Mouse (Mus musculus): Measurements from ENCODE around the gene Dnmt3b. TPM values are rescaled to one million over a fixed set of nuclear protein-coding genes. Genes with fewer than 3 reads are reported as not detected.
"Not testable (repeated sequence)": the region's sequence is repeated elsewhere in the genome, so short reads cannot be mapped to it uniquely, and the experiment has no call there.

Dnmt3b gene
- polyA plus RNA-seq, 1 experiment, result 2.4 TPM

DNA sequence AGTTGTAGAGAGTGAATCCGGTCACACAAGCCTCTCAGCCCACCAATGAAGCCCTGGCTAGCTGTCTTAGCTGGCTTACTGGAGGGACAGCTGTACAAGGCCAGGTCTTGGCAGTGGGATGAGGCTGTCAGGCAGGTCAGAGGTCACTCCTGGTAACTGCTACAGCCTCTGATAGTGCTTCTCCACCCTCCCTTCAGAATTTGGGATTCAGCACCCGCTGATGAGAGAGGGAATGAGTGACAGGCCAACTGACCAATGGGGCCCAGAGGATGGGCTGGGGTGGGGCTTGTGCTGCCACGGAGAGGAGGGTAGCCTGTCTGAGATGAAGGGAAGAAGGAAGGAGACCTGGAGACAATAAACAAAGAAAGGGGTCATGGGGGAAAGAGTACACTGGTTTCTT, 11.4 kb downstream of the Dnmt3b start:
- peaks cover 6% of the 10 kb centered on the region; the same call in 1 of the 2 replicates for H3K36me3 ChIP-seq (ENCODE audit: control insufficient read depth, insufficient read depth, low read length)

GRCm38 (mm10) chr2:153665401-153665800, 16.2 kb downstream of the Dnmt3b start:
- no peak for DNase-seq (ENCODE audit: low read depth in 1 of 2, low spot score in 2 of 2)
- Histone ChIP-seq H3K4me3 (ENCODE audit: extremely low read depth, insufficient read depth, insufficient read length) (no peak overlapping the region), H3K27me3 (ENCODE audit: control insufficient read depth, insufficient read depth, low read length) (no peaks in the 10 kb centered on the region), H3K4me1 (ENCODE audit: control insufficient read depth, insufficient read depth, insufficient read length) (no peaks in the 10 kb centered on the region), H3K36me3 (ENCODE audit: control insufficient read depth, insufficient read depth, low read length) (peaks cover 9% of the 10 kb centered on the region; the same call in 1 of the 2 replicates), H3K27ac (ENCODE audit: insufficient read depth, low read length) (no peak overlapping the region)
- 85% methylated on average over 7 of the region's 7 CpGs for WGBS
- TF ChIP-seq CTCF (IDR thresholded peaks at IDR 0.05; ENCODE audit: extremely low read depth, insufficient read depth, insufficient read length, insufficient replicate concordance) (no peak), POLR2A (IDR thresholded peaks at IDR 0.05; ENCODE audit: low read depth, low read length) (no peak)

More for the DNA sequence above, 11.4 kb downstream of the Dnmt3b start:
- H3K4me3 ChIP-seq (ENCODE audit: extremely low read depth, insufficient read depth, insufficient read length), result no peak overlapping the region
- no peak for DNase-seq (ENCODE audit: low read depth in 1 of 2, low spot score in 2 of 2)
- TF ChIP-seq POLR2A (IDR thresholded peaks at IDR 0.05; ENCODE audit: low read depth, low read length), result no peak
- no peak for TF ChIP-seq CTCF (IDR thresholded peaks at IDR 0.05; ENCODE audit: extremely low read depth, insufficient read depth, insufficient read length, insufficient replicate concordance)
- H3K4me1 ChIP-seq (ENCODE audit: control insufficient read depth, insufficient read depth, insufficient read length), result no peaks in the 10 kb centered on the region
- WGBS, result 83% methylated on average over 3 of the region's 3 CpGs
- H3K27me3 ChIP-seq (ENCODE audit: control insufficient read depth, insufficient read depth, low read length), result no peaks in the 10 kb centered on the region
- no peak overlapping the region for H3K27ac ChIP-seq (ENCODE audit: insufficient read depth, low read length)

- Histone ChIP-seq H3K27me3 (ENCODE audit: control insufficient read depth, insufficient read depth, low read length) (no peaks in the 10 kb centered on the region), H3K4me1 (ENCODE audit: control insufficient read depth, insufficient read depth, insufficient read length) (no peaks in the 10 kb centered on the region), H3K27ac (ENCODE audit: insufficient read depth, low read length) (no peak overlapping the region), H3K36me3 (ENCODE audit: control insufficient read depth, insufficient read depth, low read length) (peaks cover 7% of the 10 kb centered on the region; the same call in 1 of the 2 replicates), H3K4me3 (ENCODE audit: extremely low read depth, insufficient read depth, insufficient read length) (no peak overlapping the region)
- no peak for DNase-seq (ENCODE audit: low read depth in 1 of 2, low spot score in 2 of 2)
- WGBS, result 74% methylated on average over 7 of the region's 7 CpGs
- TF ChIP-seq CTCF (IDR thresholded peaks at IDR 0.05; ENCODE audit: extremely low read depth, insufficient read depth, insufficient read length, insufficient replicate concordance) (no peak), POLR2A (IDR thresholded peaks at IDR 0.05; ENCODE audit: low read depth, low read length) (no peak)
Measured at GRCm38 (mm10) chr2:153668754-153669376, 19.6 kb downstream of the Dnmt3b start.

DNA sequence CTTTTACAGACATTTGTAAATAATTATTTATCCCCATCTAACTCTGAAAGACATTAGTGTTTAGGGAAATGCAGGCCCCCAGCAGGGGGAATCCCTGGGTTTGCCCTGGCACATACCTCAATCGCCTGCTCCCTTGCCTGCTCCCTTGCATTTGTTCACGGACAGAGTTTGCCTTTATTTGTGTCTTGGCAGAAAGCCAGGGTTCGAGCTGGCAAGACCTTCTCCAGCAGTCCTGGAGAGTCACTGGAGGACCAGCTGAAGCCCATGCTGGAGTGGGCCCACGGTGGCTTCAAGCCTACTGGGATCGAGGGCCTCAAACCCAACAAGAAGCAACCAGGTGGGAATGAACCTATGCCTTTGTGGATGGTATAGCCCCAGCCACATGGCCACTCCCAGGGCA, 20.9 kb downstream of the Dnmt3b start:
- Histone ChIP-seq H3K36me3 (ENCODE audit: control insufficient read depth, insufficient read depth, low read length) (peaks cover 7% of the 10 kb centered on the region; the same call in 1 of the 2 replicates), H3K4me1 (ENCODE audit: control insufficient read depth, insufficient read depth, insufficient read length) (no peaks in the 10 kb centered on the region), H3K27ac (ENCODE audit: insufficient read depth, low read length) (no peak overlapping the region), H3K4me3 (ENCODE audit: extremely low read depth, insufficient read depth, insufficient read length) (no peak overlapping the region), H3K27me3 (ENCODE audit: control insufficient read depth, insufficient read depth, low read length) (no peaks in the 10 kb centered on the region)
- TF ChIP-seq POLR2A (IDR thresholded peaks at IDR 0.05; ENCODE audit: low read depth, low read length), result no peak
- TF ChIP-seq CTCF (IDR thresholded peaks at IDR 0.05; ENCODE audit: extremely low read depth, insufficient read depth, insufficient read length, insufficient replicate concordance), result no peak
- DNase-seq (ENCODE audit: low read depth in 1 of 2, low spot score in 2 of 2), result no peak
- 84% methylated on average over 5 of the region's 5 CpGs for WGBS

- Histone ChIP-seq H3K4me3 (ENCODE audit: extremely low read depth, insufficient read depth, insufficient read length) (no peak overlapping the region), H3K36me3 (ENCODE audit: control insufficient read depth, insufficient read depth, low read length) (peaks cover 5% of the 10 kb centered on the region), H3K27me3 (ENCODE audit: control insufficient read depth, insufficient read depth, low read length) (no peaks in the 10 kb centered on the region), H3K27ac (ENCODE audit: insufficient read depth, low read length) (no peak overlapping the region), H3K4me1 (ENCODE audit: control insufficient read depth, insufficient read depth, insufficient read length) (no peaks in the 10 kb centered on the region)
- DNase-seq (ENCODE audit: low read depth in 1 of 2, low spot score in 2 of 2), result no peak
- no peak for TF ChIP-seq POLR2A (IDR thresholded peaks at IDR 0.05; ENCODE audit: low read depth, low read length)
- TF ChIP-seq CTCF (IDR thresholded peaks at IDR 0.05; ENCODE audit: extremely low read depth, insufficient read depth, insufficient read length, insufficient replicate concordance), result no peak
- 80% methylated on average over 2 of the region's 2 CpGs for WGBS
Measured at GRCm38 (mm10) chr2:153672619-153673018, 23.4 kb downstream of the Dnmt3b start.

GRCm38 (mm10) chr2:153675364-153675763, 26.1 kb downstream of the Dnmt3b start:
- WGBS, result 75% methylated on average over 1 of the region's 1 CpGs
- not testable (repeated sequence) for H3K27ac ChIP-seq (ENCODE audit: insufficient read depth, low read length); H3K4me1 ChIP-seq (ENCODE audit: control insufficient read depth, insufficient read depth, insufficient read length); DNase-seq (ENCODE audit: low read depth in 1 of 2, low spot score in 2 of 2); H3K36me3 ChIP-seq (ENCODE audit: control insufficient read depth, insufficient read depth, low read length); H3K27me3 ChIP-seq (ENCODE audit: control insufficient read depth, insufficient read depth, low read length); H3K4me3 ChIP-seq (ENCODE audit: extremely low read depth, insufficient read depth, insufficient read length)

GRCm38 (mm10) chr2:153676944-153677343, 27.7 kb downstream of the Dnmt3b start:
- 74% methylated on average over 6 of the region's 6 CpGs for WGBS
- no peaks in the 10 kb centered on the region for H3K27me3 ChIP-seq (ENCODE audit: control insufficient read depth, insufficient read depth, low read length)
- H3K36me3 ChIP-seq (ENCODE audit: control insufficient read depth, insufficient read depth, low read length), result peaks cover 5% of the 10 kb centered on the region
- DNase-seq (ENCODE audit: low read depth in 1 of 2, low spot score in 2 of 2), result no peak
- TF ChIP-seq CTCF (IDR thresholded peaks at IDR 0.05; ENCODE audit: extremely low read depth, insufficient read depth, insufficient read length, insufficient replicate concordance) (no peak), POLR2A (IDR thresholded peaks at IDR 0.05; ENCODE audit: low read depth, low read length) (no peak)
- H3K4me1 ChIP-seq (ENCODE audit: control insufficient read depth, insufficient read depth, insufficient read length), result no peaks in the 10 kb centered on the region
- no peak overlapping the region for H3K27ac ChIP-seq (ENCODE audit: insufficient read depth, low read length)
- no peak overlapping the region for H3K4me3 ChIP-seq (ENCODE audit: extremely low read depth, insufficient read depth, insufficient read length)
